Mouse (Mus musculus): ENCODE measurements around the gene Frrs1. TPM values are rescaled to one million over a fixed set of nuclear protein-coding genes. Genes with fewer than 3 reads are reported as not detected.
"Not testable (repeated sequence)": the region's sequence is repeated elsewhere in the genome, so short reads cannot be mapped to it uniquely, and the experiment has no call there.

Frrs1 gene
- 32.4 and 45.3 TPM in 2 replicates for polyA plus RNA-seq (2011; ENCODE audit: insufficient read length, low read depth, missing spikeins)

DNA sequence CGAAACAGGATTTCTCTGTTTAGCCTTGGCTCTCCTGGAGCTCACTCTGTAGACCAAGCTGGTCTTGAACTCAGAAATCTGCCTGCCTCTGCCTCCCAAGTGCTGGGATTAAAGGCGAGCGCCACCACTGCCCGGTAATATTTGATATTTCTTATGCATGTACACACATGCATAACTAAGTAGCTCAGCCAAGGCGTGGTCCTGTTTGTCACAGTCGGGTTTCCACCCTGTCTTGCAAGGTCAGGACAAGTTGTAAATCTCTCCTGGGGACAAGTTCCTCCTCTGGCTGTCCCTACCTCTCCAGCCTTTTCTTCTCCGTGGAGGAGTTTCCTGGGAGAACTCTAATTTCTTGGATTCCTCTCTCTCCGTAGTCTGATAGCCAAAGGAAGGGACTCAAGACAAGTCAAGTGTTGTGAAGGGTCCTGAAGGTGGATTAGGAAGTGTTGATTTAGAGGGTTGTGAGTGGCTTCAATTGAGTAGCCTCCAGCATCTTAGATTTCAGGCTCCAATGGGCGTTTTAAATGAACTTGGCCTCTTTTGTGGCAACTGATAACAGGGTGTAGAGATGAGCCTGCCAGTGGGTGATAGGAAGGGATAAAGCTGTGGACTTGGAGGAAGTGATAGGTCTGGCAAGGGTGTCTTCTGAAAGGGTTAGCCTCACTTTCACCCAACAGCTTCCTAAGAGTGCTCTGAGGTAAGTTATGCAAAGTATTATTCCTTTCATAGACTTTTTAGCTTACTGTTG lies at the start of gene Frrs1:
Gene Frrs1, plus strand, starts transcription at position 524 of the 745 bp plus-strand sequence.
- TF ChIP-seq POLR2A (IDR thresholded peaks at IDR 0.05; ENCODE audit: low read depth, low read length) (no peak), CTCF (IDR thresholded peaks at IDR 0.05; ENCODE audit: borderline replicate concordance, insufficient read depth, low read length) (no peak)
- Histone ChIP-seq H3K27ac (ENCODE audit: insufficient read depth, low read length) (no peak within 1 kb of the TSS), H3K4me1 (ENCODE audit: control insufficient read depth, insufficient read depth, low read length) (peaks cover 2% of the 10 kb centered on the region; the same call in 1 of the 2 replicates), H3K4me3 (ENCODE audit: insufficient read depth, low read length) (no peak within 1 kb of the TSS)

DNA sequence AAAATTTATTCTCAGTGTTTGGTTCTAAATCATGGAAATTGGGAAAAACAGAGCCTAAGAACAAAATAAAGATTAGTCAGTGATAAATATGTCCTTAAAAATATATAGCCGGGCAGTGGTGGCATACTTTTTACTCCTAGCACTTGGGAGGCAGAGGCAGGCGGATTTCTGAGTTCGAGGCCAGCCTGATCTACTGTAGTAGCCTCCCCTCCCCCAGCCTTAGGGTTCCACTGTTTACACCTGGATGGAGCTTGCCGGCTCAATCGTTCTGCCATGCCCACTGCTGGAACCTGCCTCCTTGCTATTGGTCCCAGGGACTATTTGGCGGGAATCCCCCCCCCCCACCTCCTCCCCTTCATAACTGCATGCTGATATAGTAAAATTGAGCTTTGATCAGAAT lies 48.9 kb upstream of the Frrs1 start:
- H3K27ac ChIP-seq (ENCODE audit: insufficient read depth, low read length); H3K4me3 ChIP-seq (ENCODE audit: insufficient read depth, low read length); H3K4me1 ChIP-seq (ENCODE audit: control insufficient read depth, insufficient read depth, low read length): not testable (repeated sequence)

DNA sequence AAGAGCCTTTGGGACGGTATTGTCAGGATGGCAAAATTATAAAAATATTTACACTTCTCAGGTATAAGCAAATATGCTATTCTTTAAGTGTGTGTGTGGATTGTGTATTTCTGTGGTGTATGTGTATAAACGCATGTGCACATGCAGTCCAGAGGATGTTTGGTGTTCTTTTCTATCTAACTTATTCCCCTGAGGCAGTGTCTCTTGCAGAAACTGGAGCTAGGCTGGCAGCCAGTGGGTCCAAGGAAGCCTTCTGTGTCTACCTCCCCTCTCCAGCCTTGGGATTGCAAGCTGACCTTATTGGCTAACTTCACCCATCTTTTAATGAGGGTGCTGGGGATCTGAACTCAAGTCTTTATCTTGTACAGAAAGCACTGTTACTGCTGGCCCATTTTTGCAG lies 46.3 kb upstream of the Frrs1 start:
- no peaks in the 10 kb centered on the region; the same call in 1 of the 2 replicates for H3K4me1 ChIP-seq (ENCODE audit: control insufficient read depth, insufficient read depth, low read length)
- TF ChIP-seq POLR2A (IDR thresholded peaks at IDR 0.05; ENCODE audit: low read depth, low read length) (no peak), CTCF (IDR thresholded peaks at IDR 0.05; ENCODE audit: borderline replicate concordance, insufficient read depth, low read length) (no peak)
- H3K27ac ChIP-seq (ENCODE audit: insufficient read depth, low read length), result no peak overlapping the region
- H3K4me3 ChIP-seq (ENCODE audit: insufficient read depth, low read length), result no peak overlapping the region

DNA sequence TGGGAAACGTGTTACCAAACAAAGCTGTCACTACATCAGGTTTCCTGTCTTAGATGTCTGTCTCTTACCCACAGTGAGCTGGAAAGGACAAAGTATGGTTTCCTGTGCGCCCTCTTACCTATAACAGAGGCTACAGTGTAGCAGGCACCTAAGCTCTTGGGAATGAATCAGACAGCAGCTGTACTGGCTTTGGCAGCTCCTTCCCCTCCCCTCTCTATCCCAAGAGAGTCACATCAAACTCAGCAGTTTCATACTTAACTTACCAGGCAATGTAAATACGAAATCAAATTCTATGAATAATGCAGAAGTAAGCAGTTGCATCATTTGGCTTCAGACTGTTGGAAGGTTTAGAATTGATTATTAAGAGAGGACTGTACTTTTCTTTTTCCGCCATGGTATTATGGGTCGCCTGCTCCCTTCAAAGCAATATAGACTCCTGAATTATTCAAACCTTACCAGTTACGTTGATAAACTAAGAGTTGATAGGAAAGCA lies 43.9 kb upstream of the Frrs1 start:
- no peak overlapping the region for H3K4me3 ChIP-seq (ENCODE audit: insufficient read depth, low read length)
- no peaks in the 10 kb centered on the region; the same call in 1 of the 2 replicates for H3K4me1 ChIP-seq (ENCODE audit: control insufficient read depth, insufficient read depth, low read length)
- no peak overlapping the region for H3K27ac ChIP-seq (ENCODE audit: insufficient read depth, low read length)
- TF ChIP-seq CTCF (IDR thresholded peaks at IDR 0.05; ENCODE audit: borderline replicate concordance, insufficient read depth, low read length) (no peak), POLR2A (IDR thresholded peaks at IDR 0.05; ENCODE audit: low read depth, low read length) (no peak)

DNA sequence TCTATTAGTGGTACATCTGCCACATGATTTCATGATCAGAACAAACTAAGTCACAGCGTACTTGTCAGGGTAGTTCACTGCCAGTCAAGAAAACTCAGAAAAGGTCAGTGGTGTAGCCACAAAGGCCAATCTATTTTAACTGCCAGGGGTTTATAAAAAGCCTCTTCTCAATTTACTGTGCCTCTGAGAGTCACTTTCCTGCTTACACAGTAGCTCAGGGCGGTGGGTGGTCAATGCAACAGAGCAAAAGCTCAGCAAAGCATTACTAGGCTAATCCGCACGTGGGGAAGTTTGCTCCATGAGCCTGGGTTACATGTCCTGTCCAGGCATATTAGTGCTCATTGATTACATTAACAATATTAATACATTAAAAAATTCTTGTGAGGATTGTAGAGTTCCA lies 43.3 kb upstream of the Frrs1 start:
- TF ChIP-seq POLR2A (IDR thresholded peaks at IDR 0.05; ENCODE audit: low read depth, low read length) (no peak), CTCF (IDR thresholded peaks at IDR 0.05; ENCODE audit: borderline replicate concordance, insufficient read depth, low read length) (no peak)
- no peak overlapping the region for H3K4me3 ChIP-seq (ENCODE audit: insufficient read depth, low read length)
- no peaks in the 10 kb centered on the region; the same call in 1 of the 2 replicates for H3K4me1 ChIP-seq (ENCODE audit: control insufficient read depth, insufficient read depth, low read length)
- no peak overlapping the region for H3K27ac ChIP-seq (ENCODE audit: insufficient read depth, low read length)

DNA sequence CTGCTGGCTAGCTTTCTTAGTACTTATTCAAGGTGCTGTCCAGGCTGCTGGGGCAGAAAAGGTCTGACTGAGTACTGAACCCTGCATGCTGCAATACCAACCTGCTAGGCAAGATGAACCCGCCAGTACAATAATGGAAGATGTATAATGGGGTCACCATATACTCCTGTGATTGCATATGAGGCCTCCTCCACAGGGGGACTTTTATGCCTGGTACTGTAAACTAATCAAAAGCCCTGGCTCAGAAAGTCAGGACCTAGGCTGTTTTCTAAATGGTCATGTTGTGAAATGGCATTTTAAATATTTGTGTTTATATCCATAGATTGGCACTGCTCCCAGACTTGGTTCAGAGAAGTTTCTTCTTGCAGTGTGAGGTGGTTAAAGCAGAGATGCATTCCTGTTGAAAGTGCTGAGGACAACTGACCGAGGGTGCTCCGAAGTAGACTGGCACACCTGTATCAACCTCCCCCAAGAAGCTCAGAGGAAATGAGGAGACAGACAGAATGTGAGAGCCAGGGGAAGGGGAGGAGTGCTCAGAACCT lies 42.5 kb upstream of the Frrs1 start:
- Histone ChIP-seq H3K4me3 (ENCODE audit: insufficient read depth, low read length) (no peak overlapping the region), H3K27ac (ENCODE audit: insufficient read depth, low read length) (no peak overlapping the region), H3K4me1 (ENCODE audit: control insufficient read depth, insufficient read depth, low read length) (no peaks in the 10 kb centered on the region; the same call in 1 of the 2 replicates)
- TF ChIP-seq POLR2A (IDR thresholded peaks at IDR 0.05; ENCODE audit: low read depth, low read length), result no peak
- no peak for TF ChIP-seq CTCF (IDR thresholded peaks at IDR 0.05; ENCODE audit: borderline replicate concordance, insufficient read depth, low read length)

DNA sequence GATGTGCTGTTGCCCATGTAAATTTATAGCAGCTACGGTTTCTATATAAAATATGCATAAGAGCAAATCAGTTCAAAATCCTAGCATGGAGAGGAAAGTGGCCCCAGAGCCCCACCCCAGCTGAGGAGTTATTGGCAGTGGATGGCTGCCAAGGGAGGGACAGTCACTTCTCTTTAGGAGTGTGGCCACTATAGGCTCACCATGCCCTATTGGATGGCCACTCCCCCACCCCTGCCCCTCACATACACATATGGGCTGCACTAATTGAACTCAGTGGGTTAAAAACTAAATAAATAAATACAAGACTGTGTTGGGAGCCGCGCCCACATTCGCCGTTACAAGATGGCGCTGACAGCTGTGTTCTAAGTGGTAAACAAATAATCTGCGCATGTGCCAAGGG lies 42.0 kb upstream of the Frrs1 start:
- Histone ChIP-seq H3K4me3 (ENCODE audit: insufficient read depth, low read length) (no peak overlapping the region), H3K4me1 (ENCODE audit: control insufficient read depth, insufficient read depth, low read length) (no peaks in the 10 kb centered on the region; the same call in 1 of the 2 replicates), H3K27ac (ENCODE audit: insufficient read depth, low read length) (no peak overlapping the region)
- no peak for TF ChIP-seq POLR2A (IDR thresholded peaks at IDR 0.05; ENCODE audit: low read depth, low read length)
- TF ChIP-seq CTCF (IDR thresholded peaks at IDR 0.05; ENCODE audit: borderline replicate concordance, insufficient read depth, low read length), result no peak

DNA sequence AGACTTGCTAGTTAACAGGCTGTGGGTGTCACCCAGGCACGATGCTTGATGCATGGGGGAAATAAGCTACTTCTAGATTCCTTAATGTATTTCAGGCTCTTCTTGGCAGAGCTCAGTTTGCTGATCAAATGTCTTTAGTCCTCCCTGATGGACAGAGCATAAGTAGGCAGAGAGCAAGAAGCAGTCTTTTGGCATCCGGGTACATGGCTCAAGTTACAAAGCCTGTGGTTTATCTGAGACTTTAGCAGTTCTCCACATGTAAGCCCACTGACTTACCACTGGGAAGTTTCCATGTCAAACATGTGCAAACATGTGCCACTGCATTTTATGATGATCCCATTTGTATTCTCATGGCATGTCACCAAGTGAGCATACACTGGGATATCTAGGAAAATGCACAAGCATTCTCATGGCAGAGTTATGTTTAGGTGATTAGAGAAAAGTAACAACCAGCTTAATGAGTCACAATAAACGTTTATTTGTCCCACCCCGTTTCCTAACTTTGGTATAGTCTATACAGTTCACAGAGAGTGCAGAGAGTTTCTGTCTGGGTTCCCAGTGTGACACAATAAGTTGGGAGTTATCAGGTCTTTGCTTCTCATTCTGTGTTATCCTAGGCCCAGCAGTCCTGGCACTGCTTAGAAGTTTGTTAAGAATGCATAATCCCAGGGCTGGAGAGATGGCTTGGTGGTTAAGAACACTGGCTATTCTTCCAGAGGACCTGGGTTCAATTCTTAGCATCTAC lies 32.6 kb upstream of the Frrs1 start:
- no peak overlapping the region for H3K4me3 ChIP-seq (ENCODE audit: insufficient read depth, low read length)
- no peak overlapping the region for H3K27ac ChIP-seq (ENCODE audit: insufficient read depth, low read length)
- H3K4me1 ChIP-seq (ENCODE audit: control insufficient read depth, insufficient read depth, low read length), result no peaks in the 10 kb centered on the region
- no peak for TF ChIP-seq POLR2A (IDR thresholded peaks at IDR 0.05; ENCODE audit: low read depth, low read length)
- no peak for TF ChIP-seq CTCF (IDR thresholded peaks at IDR 0.05; ENCODE audit: borderline replicate concordance, insufficient read depth, low read length)

DNA sequence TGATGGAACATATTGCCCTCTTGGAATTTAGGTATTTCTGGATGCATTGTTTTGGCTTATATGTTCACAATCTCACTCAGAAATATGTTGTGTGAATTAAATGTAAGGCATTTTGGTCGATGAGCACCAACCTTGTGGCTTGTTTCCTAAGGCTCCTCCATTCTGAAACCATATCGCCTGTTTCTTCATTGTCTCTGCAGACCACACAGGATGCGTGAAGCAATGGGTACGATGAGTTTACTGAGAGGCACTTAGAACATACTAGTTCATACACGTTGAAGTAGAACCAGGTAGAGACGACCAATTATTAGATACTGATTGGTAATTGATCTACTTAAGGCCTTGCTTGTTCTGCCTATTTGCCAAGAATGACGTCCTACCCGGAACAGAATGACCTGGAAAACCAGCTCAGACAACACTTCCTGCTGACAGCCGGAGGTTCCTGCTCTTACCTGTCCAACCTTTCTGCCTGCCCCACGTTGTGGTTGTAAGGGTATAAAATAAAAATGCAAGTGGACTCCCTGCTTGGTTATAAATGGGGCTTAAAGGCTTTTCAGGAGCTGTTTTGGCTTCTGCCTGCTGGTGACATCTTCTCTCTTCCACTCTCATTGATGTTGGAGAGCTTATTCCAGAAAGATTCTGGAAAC lies 29.9 kb upstream of the Frrs1 start:
- TF ChIP-seq POLR2A (IDR thresholded peaks at IDR 0.05; ENCODE audit: low read depth, low read length) (no peak), CTCF (IDR thresholded peaks at IDR 0.05; ENCODE audit: borderline replicate concordance, insufficient read depth, low read length) (no peak)
- H3K4me3 ChIP-seq (ENCODE audit: insufficient read depth, low read length), result no peak overlapping the region
- no peak overlapping the region for H3K27ac ChIP-seq (ENCODE audit: insufficient read depth, low read length)
- H3K4me1 ChIP-seq (ENCODE audit: control insufficient read depth, insufficient read depth, low read length), result no peaks in the 10 kb centered on the region
